Mouse (Mus musculus) thymus, postnatal 4 days (tissue): ENCODE measurements at regions not wholly inside any gene's neighbourhood (a gene's known extent, or its start where the extent isn't known, plus 50 kb on each side); places are given as distances from the start of the nearest gene placed in this dataset.

Source experiments
- DNase-seq: peaks from one replicate; pipeline ENCODE4 v3.0.0; 2021

GRCm38 (mm10) chr6:99889055-99889454 is 162.9 kb upstream of the Prok2 start:
- DNase-seq = no peak

GRCm38 (mm10) chr6:99887904-99888303 is 161.7 kb upstream of the Prok2 start:
- no peak for DNase-seq

GRCm38 (mm10) chr6:99884755-99885154 is 158.6 kb upstream of the Prok2 start:
- DNase-seq = no peak

- no peak for DNase-seq
Observed at GRCm38 (mm10) chr6:99884054-99884453, 157.9 kb upstream of the Prok2 start.

- DNase-seq = no peak
Observed at GRCm38 (mm10) chr6:99881606-99882005, 155.4 kb upstream of the Prok2 start.

GRCm38 (mm10) chr6:99874852-99875251 is 148.7 kb upstream of the Prok2 start:
- peak; percentile 1 for DNase-seq

GRCm38 (mm10) chr6:99874029-99874428 is 147.8 kb upstream of the Prok2 start:
- DNase-seq = peak; percentile 1

- peak; percentile 44 for DNase-seq
Observed at GRCm38 (mm10) chr6:99866061-99866460, 139.9 kb upstream of the Prok2 start.

GRCm38 (mm10) chr6:99864949-99865348 is 138.8 kb upstream of the Prok2 start:
- no peak for DNase-seq

GRCm38 (mm10) chr6:99863418-99863817 is 137.2 kb upstream of the Prok2 start:
- DNase-seq = no peak

GRCm38 (mm10) chr6:99857411-99857810 is 131.2 kb upstream of the Prok2 start:
- no peak for DNase-seq

- DNase-seq = no peak
Observed at GRCm38 (mm10) chr6:99853716-99854115, 127.5 kb upstream of the Prok2 start.

- no peak for DNase-seq
Observed at GRCm38 (mm10) chr6:99850706-99851105, 124.5 kb upstream of the Prok2 start.

GRCm38 (mm10) chr6:99845508-99845846 is 119.3 kb upstream of the Prok2 start:
- DNase-seq = no peak

GRCm38 (mm10) chr6:99844775-99845507 is 118.7 kb upstream of the Prok2 start:
- no peak for DNase-seq

- no peak for DNase-seq
Observed at GRCm38 (mm10) chr6:99843507-99843906, 117.3 kb upstream of the Prok2 start.

GRCm38 (mm10) chr6:99842723-99843122 is 116.5 kb upstream of the Prok2 start:
- no peak for DNase-seq

GRCm38 (mm10) chr6:99840823-99841222 is 114.6 kb upstream of the Prok2 start:
- DNase-seq = no peak

GRCm38 (mm10) chr6:99833323-99833722 is 107.1 kb upstream of the Prok2 start:
- no peak for DNase-seq

GRCm38 (mm10) chr6:99827625-99828024 is 101.4 kb upstream of the Prok2 start:
- no peak for DNase-seq

- no peak for DNase-seq
Observed at GRCm38 (mm10) chr6:99824808-99825207, 98.6 kb upstream of the Prok2 start.

GRCm38 (mm10) chr6:99822471-99822870 is 96.3 kb upstream of the Prok2 start:
- DNase-seq = no peak

- no peak for DNase-seq
Observed at GRCm38 (mm10) chr6:99819255-99819929, 93.2 kb upstream of the Prok2 start.

- no peak for DNase-seq
Observed at GRCm38 (mm10) chr6:99818486-99818885, 92.3 kb upstream of the Prok2 start.

GRCm38 (mm10) chr6:99817245-99817644 is 91.1 kb upstream of the Prok2 start:
- no peak for DNase-seq
